Mouse (Mus musculus): ENCODE results near the gene Gm2832. TPM values are rescaled to one million over a fixed set of nuclear protein-coding genes. Genes with fewer than 3 reads are reported as not detected.
"Not testable (repeated sequence)": the region's sequence is repeated elsewhere in the genome, so short reads cannot be mapped to it uniquely, and the experiment has no call there.

The Gm2832 gene
- not detected in 2 replicates for polyA plus RNA-seq (2012; rRNA removed)

GRCm38 (mm10) chr14:41278505-41278904, at the start of gene Gm2832:
Gm2832 (plus strand) TSS chr14:41278805.
- not testable (repeated sequence) for H3K4me3 ChIP-seq (replicated peaks; ENCODE audit: insufficient read depth, low read depth, low read length); H3K4me1 ChIP-seq (ENCODE audit: control insufficient read depth, insufficient read depth, low read length); H3K27ac ChIP-seq (ENCODE audit: insufficient read depth, low read length); H3K27me3 ChIP-seq (ENCODE audit: control insufficient read depth, insufficient read depth, low read length); DNase-seq
- 87% methylated on average over 2 of the region's 3 CpGs for WGBS

DNA sequence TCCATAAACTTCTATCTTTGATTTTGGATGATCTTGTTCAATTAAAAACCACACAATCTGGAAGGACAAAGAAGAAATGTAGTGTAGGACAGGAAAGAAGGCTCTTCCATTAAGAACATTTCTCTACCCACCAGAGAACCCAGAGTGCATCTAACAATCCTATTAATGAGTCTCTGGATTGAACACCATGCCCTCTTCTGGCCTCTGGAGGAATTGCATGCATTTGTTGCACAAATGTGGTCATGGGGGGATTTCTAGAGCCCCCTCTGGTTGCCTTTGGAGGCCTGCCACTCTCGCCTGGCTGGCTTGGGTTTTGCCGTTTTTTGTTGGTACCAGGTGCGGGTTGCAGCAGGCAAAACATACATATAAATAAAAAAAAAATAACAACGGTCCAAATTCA, 15.3 kb upstream of the Gm2832 start:
- H3K4me3 ChIP-seq (replicated peaks; ENCODE audit: insufficient read depth, low read depth, low read length); H3K27me3 ChIP-seq (ENCODE audit: control insufficient read depth, insufficient read depth, low read length); H3K4me1 ChIP-seq (ENCODE audit: control insufficient read depth, insufficient read depth, low read length); H3K27ac ChIP-seq (ENCODE audit: insufficient read depth, low read length): not testable (repeated sequence)
- DNase-seq: peak in 1 of 2 experiments; percentile 29
- 29% methylated on average over 4 of the region's 4 CpGs for WGBS

- not testable (repeated sequence) for H3K27me3 ChIP-seq (ENCODE audit: control insufficient read depth, insufficient read depth, low read length); H3K27ac ChIP-seq (ENCODE audit: insufficient read depth, low read length); H3K4me3 ChIP-seq (replicated peaks; ENCODE audit: insufficient read depth, low read depth, low read length); H3K4me1 ChIP-seq (ENCODE audit: control insufficient read depth, insufficient read depth, low read length)
- peak in 1 of 2 experiments; percentile 14 for DNase-seq
- 11% methylated on average over 28 of the region's 29 CpGs for WGBS
Observed at GRCm38 (mm10) chr14:41263853-41264755, 14.5 kb upstream of the Gm2832 start.

- not testable (repeated sequence) for H3K27me3 ChIP-seq (ENCODE audit: control insufficient read depth, insufficient read depth, low read length); H3K4me3 ChIP-seq (replicated peaks; ENCODE audit: insufficient read depth, low read depth, low read length); H3K27ac ChIP-seq (ENCODE audit: insufficient read depth, low read length); H3K4me1 ChIP-seq (ENCODE audit: control insufficient read depth, insufficient read depth, low read length)
- 0% methylated on average over 26 of the region's 36 CpGs for WGBS
- DNase-seq: peak in 1 of 2 experiments; percentile 16
Observed at GRCm38 (mm10) chr14:41264756-41265566, 13.6 kb upstream of the Gm2832 start.

- H3K4me1 ChIP-seq (ENCODE audit: control insufficient read depth, insufficient read depth, low read length); H3K4me3 ChIP-seq (replicated peaks; ENCODE audit: insufficient read depth, low read depth, low read length); H3K27me3 ChIP-seq (ENCODE audit: control insufficient read depth, insufficient read depth, low read length); H3K27ac ChIP-seq (ENCODE audit: insufficient read depth, low read length); DNase-seq: not testable (repeated sequence)
- 17% methylated on average over 1 of the region's 1 CpGs for WGBS
Observed at GRCm38 (mm10) chr14:41285965-41286364, 7.4 kb downstream of the Gm2832 start.

Other genes starting within 250 kb of the Gm2832 start
- 1.9 and 2.0 TPM in 2 replicates for gene Dydc2, start 209.6 kb upstream of the Gm2832 start, polyA plus RNA-seq (2012; rRNA removed)
- not detected in 2 replicates for gene Dydc1, start 205.9 kb upstream of the Gm2832 start, polyA plus RNA-seq (2012; rRNA removed)
- not detected in 2 replicates for gene Mat1a, start 173.8 kb upstream of the Gm2832 start, polyA plus RNA-seq (2012; rRNA removed)
- gene Sftpa1, start 147.0 kb upstream of the Gm2832 start, polyA plus RNA-seq (2012; rRNA removed): not detected in 2 replicates
- not detected in 2 replicates for gene Mbl1, start 127.3 kb upstream of the Gm2832 start, polyA plus RNA-seq (2012; rRNA removed)
- not detected in 2 replicates for gene Sftpd, start 93.7 kb upstream of the Gm2832 start, polyA plus RNA-seq (2012; rRNA removed)
- not detected in 2 replicates for gene Gm5798, start 69.8 kb downstream of the Gm2832 start, polyA plus RNA-seq (2012; rRNA removed)
- gene Gm7945, start 107.6 kb downstream of the Gm2832 start, polyA plus RNA-seq (2012; rRNA removed): 0.19 and 0.20 TPM in 2 replicates
- gene Gm6482, start 129.5 kb downstream of the Gm2832 start, polyA plus RNA-seq (2012; rRNA removed): not detected in 2 replicates
- gene Gm7954, start 174.7 kb downstream of the Gm2832 start, polyA plus RNA-seq (2012; rRNA removed): not detected in 2 replicates
- gene Gm3486, start 210.7 kb downstream of the Gm2832 start, polyA plus RNA-seq (2012; rRNA removed): not detected in 2 replicates